Mouse (Mus musculus) C2C12 (cell line): ENCODE measurements at regions not wholly inside any gene's neighbourhood (a gene's known extent, or its start where the extent isn't known, plus 50 kb on each side); places are given as distances from the start of the nearest gene placed in this dataset.

Experiments
- CEBPB ChIP-seq: IDR thresholded peaks from one replicate; pipeline ENCODE4 v1.6.1; 2011; ENCODE audit warnings: low read depth, mild to moderate bottlenecking, control low read depth, moderate library complexity
- CTCF ChIP-seq: IDR thresholded peaks from one replicate; pipeline ENCODE4 v1.5.1; 2011; ENCODE audit not compliant: control insufficient read depth, insufficient read depth, insufficient read length
- FOSL1 ChIP-seq: IDR thresholded peaks from one replicate; pipeline ENCODE4 v1.8.0; 2011; ENCODE audit warnings: mild to moderate bottlenecking, low read length; ENCODE audit not compliant: poor library complexity, insufficient read depth, severe bottlenecking
- MAX ChIP-seq: IDR thresholded peaks from one replicate; pipeline ENCODE4 v1.6.1; 2011; ENCODE audit warnings: mild to moderate bottlenecking, control low read depth
- MYOD1 ChIP-seq: IDR thresholded peaks from one replicate; pipeline ENCODE4 v1.6.1; 2011; ENCODE audit warnings: low read depth; ENCODE audit not compliant: control insufficient read depth, insufficient read length
- MYOG ChIP-seq: IDR thresholded peaks from one replicate; pipeline ENCODE4 v1.6.1; 2011; ENCODE audit not compliant: control insufficient read depth, insufficient read length; ENCODE audit errors: extremely low read depth
- USF1 ChIP-seq: IDR thresholded peaks from one replicate; pipeline ENCODE4 v1.6.1; 2011; ENCODE audit warnings: low read depth, mild to moderate bottlenecking, control low read depth, moderate library complexity

GRCm38 (mm10) chr12:9261662-9262061 is 231.9 kb downstream of the Ttc32 start:
- TF ChIP-seq CTCF, result no peak
- no peak for TF ChIP-seq MYOD1
- no peak for TF ChIP-seq CEBPB
- no peak for TF ChIP-seq USF1
- no peak for TF ChIP-seq MAX
- TF ChIP-seq FOSL1, result no peak
- no peak for TF ChIP-seq MYOG
